Mouse (Mus musculus): ENCODE data around the gene Zfp710.

- TF ChIP-seq CTCF (IDR thresholded peaks at IDR 0.05; ENCODE audit: control insufficient read depth, insufficient read depth, insufficient read length) (peak; percentile 1), FOSL1 (IDR thresholded peaks at IDR 0.05; ENCODE audit: insufficient read depth, low read length, poor library complexity, severe bottlenecking) (no peak), USF1 (IDR thresholded peaks at IDR 0.05; ENCODE audit: low read depth) (no peak), MAX (IDR thresholded peaks at IDR 0.05) (no peak), MYOG (IDR thresholded peaks at IDR 0.05; ENCODE audit: control insufficient read depth, extremely low read depth, insufficient read length) (no peak)
These were observed at the start of gene Zfp710 for GRCm38 (mm10) chr7:80024521-80025390.
